Mouse (Mus musculus) naive thymus-derived CD4-positive, alpha-beta T cell, adult 2 months (primary cell): Measurements from ENCODE around the gene Ccr1.

Experiments used
- DNase-seq: peaks from one replicate; pipeline ENCODE4 v3.0.0-alpha.2; 2011; ENCODE audit warnings: low read depth

Ccr1 gene

GRCm38 (mm10) chr9:123956892-123957291, 11.6 kb downstream of the Ccr1 start:
- DNase-seq = no peak

GRCm38 (mm10) chr9:123953551-123953950, 14.9 kb downstream of the Ccr1 start:
- no peak for DNase-seq

- no peak for DNase-seq
These were observed 17.3 kb downstream of the Ccr1 start for GRCm38 (mm10) chr9:123951176-123951575.

- no peak for DNase-seq
These were observed 19.1 kb downstream of the Ccr1 start for GRCm38 (mm10) chr9:123949432-123949831.

GRCm38 (mm10) chr9:123947815-123948214, 20.7 kb downstream of the Ccr1 start:
- DNase-seq = no peak

- DNase-seq = no peak
These were observed 26.5 kb downstream of the Ccr1 start for GRCm38 (mm10) chr9:123942025-123942424.

- peak; percentile 75 for DNase-seq
These were observed 27.2 kb downstream of the Ccr1 start for GRCm38 (mm10) chr9:123941316-123941715.

GRCm38 (mm10) chr9:123940628-123941027, 27.9 kb downstream of the Ccr1 start:
- no peak for DNase-seq

- peak; percentile 44 for DNase-seq
These were observed 28.3 kb downstream of the Ccr1 start for GRCm38 (mm10) chr9:123940168-123940567.

- DNase-seq = peak; percentile 66
These were observed 30.5 kb downstream of the Ccr1 start for GRCm38 (mm10) chr9:123937989-123938388.

- no peak for DNase-seq
These were observed 31.8 kb downstream of the Ccr1 start for GRCm38 (mm10) chr9:123936604-123937280.

GRCm38 (mm10) chr9:123935776-123936175, 32.7 kb downstream of the Ccr1 start:
- DNase-seq = no peak

- no peak for DNase-seq
These were observed 33.1 kb downstream of the Ccr1 start for GRCm38 (mm10) chr9:123935346-123935745.

GRCm38 (mm10) chr9:123933716-123934445, 34.6 kb downstream of the Ccr1 start:
- no peak for DNase-seq

GRCm38 (mm10) chr9:123932911-123933675, 35.4 kb downstream of the Ccr1 start:
- DNase-seq = no peak

- DNase-seq = peak; percentile 69
These were observed 36.5 kb downstream of the Ccr1 start for GRCm38 (mm10) chr9:123931761-123932700.

- no peak for DNase-seq
These were observed 37.6 kb downstream of the Ccr1 start for GRCm38 (mm10) chr9:123930926-123931325.

GRCm38 (mm10) chr9:123930476-123930875, 38.0 kb downstream of the Ccr1 start:
- no peak for DNase-seq

GRCm38 (mm10) chr9:123929936-123930335, 38.6 kb downstream of the Ccr1 start:
- no peak for DNase-seq

GRCm38 (mm10) chr9:123928759-123929246, 39.7 kb downstream of the Ccr1 start:
- peak; percentile 88 for DNase-seq

GRCm38 (mm10) chr9:123928118-123928758, 40.3 kb downstream of the Ccr1 start:
- peak; percentile 84 for DNase-seq
